Mouse (Mus musculus): ENCODE measurements around the gene Apoo. TPM values are rescaled to one million over a fixed set of nuclear protein-coding genes. Genes with fewer than 3 reads are reported as not detected.

Gene Apoo
- polyA plus RNA-seq (2015; fragmentation: Nextera tagmentation; extraction: Ambion mirVana): 34.7 and 45.7 TPM in 2 replicates

GRCm38 (mm10) chrX:94366670-94367241, at the start of gene Apoo, which contains the start of gene Fam90a1b:
TSS of gene Apoo (plus strand) at chrX:94367117.
TSS of gene Fam90a1b (minus strand) at chrX:94366777.

Other genes with a start within 250 kb of the Apoo start
- gene Zfx, start 243.4 kb upstream of the Apoo start, polyA plus RNA-seq (2015; fragmentation: Nextera tagmentation; extraction: Ambion mirVana): 15.6 and 18.8 TPM in 2 replicates
- gene Eif2s3x, start 154.3 kb upstream of the Apoo start, polyA plus RNA-seq (2015; fragmentation: Nextera tagmentation; extraction: Ambion mirVana): 54.6 and 57.6 TPM in 2 replicates
- 5.9 and 6.9 TPM in 2 replicates for gene Klhl15, start 132.5 kb upstream of the Apoo start, polyA plus RNA-seq (2015; fragmentation: Nextera tagmentation; extraction: Ambion mirVana)
- not detected in 2 replicates for gene Fam90a1b, start 340 bp upstream of the Apoo start, polyA plus RNA-seq (2015; fragmentation: Nextera tagmentation; extraction: Ambion mirVana)
- gene Maged1, start 175.0 kb downstream of the Apoo start, polyA plus RNA-seq (2015; fragmentation: Nextera tagmentation; extraction: Ambion mirVana): 75.4 and 96.2 TPM in 2 replicates